Mouse (Mus musculus): ENCODE measurements around the gene Tmco3.

DNA sequence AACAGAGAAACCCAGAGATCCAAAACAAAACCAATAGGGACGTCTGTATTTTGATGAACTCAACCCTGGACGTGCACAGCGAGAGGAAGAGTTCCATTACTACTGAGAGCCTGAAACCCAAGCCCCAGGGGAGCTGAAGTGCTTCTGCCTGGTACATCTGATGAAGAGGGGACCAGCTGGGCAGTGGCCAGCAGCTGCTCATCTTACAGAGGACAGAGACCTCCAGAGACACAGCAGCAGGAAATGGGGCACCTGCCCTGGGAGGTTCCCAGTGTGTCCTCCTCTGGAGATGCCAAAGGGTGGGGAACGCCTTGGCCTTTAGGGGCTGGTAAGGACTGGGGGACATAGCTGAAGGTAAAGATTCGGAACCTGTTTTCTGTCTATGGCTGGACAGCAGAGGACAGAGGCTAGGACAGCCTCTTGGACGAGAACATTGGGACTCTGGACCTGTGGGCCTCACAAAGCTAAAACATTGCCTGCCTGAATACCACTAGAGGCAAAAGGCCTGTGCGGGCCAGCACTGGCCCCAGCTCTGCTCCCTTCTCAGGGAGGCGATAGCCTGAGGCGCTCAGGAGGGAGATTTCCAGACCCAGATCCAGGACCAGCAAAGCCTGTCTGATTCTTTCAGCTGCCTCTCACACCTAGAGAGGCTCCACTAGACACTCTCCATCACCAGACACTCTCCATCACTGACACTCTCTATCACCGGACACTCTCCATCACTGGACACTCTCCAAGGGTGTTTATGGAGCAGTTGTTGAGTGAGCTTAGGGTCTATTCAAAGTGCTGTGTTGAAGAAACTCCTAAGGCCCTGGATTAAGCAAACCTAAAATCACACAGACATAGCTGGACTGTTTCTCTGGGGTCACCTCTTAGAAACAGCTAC, 44.8 kb upstream of the Tmco3 start:
- TF ChIP-seq CTCF (IDR thresholded peaks at IDR 0.05; ENCODE audit: control insufficient read depth, insufficient read depth, insufficient replicate concordance, low read depth, low read length): no peak
- no peak for TF ChIP-seq POLR2A (IDR thresholded peaks at IDR 0.05; ENCODE audit: control insufficient read depth, low read depth, low read length)

All from testis, adult 2 months (tissue).